27 mouse cellular contexts compared by ENCODE assay signal in genomic region chr7:39822550-39823178, GRCm38 (mm10).
DNase-seq lines count a peak whose midpoint lies in the region; ATAC-seq and TF ChIP-seq lines count a peak whose summit lies in the region.
"Had no signal": no experiment of that assay in that cellular context is flagged by ENCODE, and none has a peak within 500 bp of the region (broad histone marks: within the 10 kb centered on the region; RNA-seq: fewer than 3 reads in every experiment).

No protein-coding gene starts in this region.

- H3K27ac ChIP-seq in kidney, adult 2 months (ENCODE audit: insufficient read depth, low read depth, low read length) = no peak overlapping the region
- no peak overlapping the region for H3K27ac ChIP-seq in kidney, embryonic 14.5 days (ENCODE audit: low read depth, low read length)
- no peak overlapping the region for H3K27ac ChIP-seq in liver, adult 2 months (replicated peaks; ENCODE audit: insufficient read depth, low read depth, low read length)
- peak overlapping the region; percentile 20 for H3K27ac ChIP-seq in small intestine, adult 2 months (ENCODE audit: insufficient read depth, low read depth, low read length)
- H3K27ac ChIP-seq: forebrain, embryonic 10.5 days; forebrain, embryonic 13.5 days; gastrocnemius, adult 2 months; heart, embryonic 15.5 days; hindbrain, embryonic 10.5 days; hindbrain, embryonic 13.5 days had no signal

- WGBS in kidney, adult 2 months = 49% methylated on average over 4 of the region's 4 CpGs
- 88% methylated on average over 4 of the region's 4 CpGs for WGBS in kidney, embryonic 14.5 days
- WGBS in liver, adult 2 months = 47% methylated on average over 4 of the region's 4 CpGs
- 32% methylated on average over 4 of the region's 4 CpGs for WGBS in small intestine, adult 2 months

- peaks cover 3% of the 10 kb centered on the region; the same call in 1 of the 2 replicates for H3K4me1 ChIP-seq in kidney, adult 2 months (ENCODE audit: control insufficient read depth, insufficient read depth, low read length)
- no peaks in the 10 kb centered on the region for H3K4me1 ChIP-seq in kidney, embryonic 14.5 days (ENCODE audit: control insufficient read depth, insufficient read depth, low read length)
- H3K4me1 ChIP-seq in liver, adult 2 months (ENCODE audit: control insufficient read depth, insufficient read depth, low read length) = 0 out of 2 replicates have a peak, but pooled peaks cover 1% of the 10 kb centered on the region
- H3K4me1 ChIP-seq in small intestine, adult 2 months (ENCODE audit: control insufficient read depth, insufficient read depth, insufficient read length, low read length) = peaks cover 5% of the 10 kb centered on the region; the same call in 1 of the 2 replicates
- H3K4me1 ChIP-seq: forebrain, embryonic 10.5 days; forebrain, embryonic 13.5 days; heart, embryonic 12.5 days; heart, embryonic 15.5 days; hindbrain, embryonic 10.5 days; hindbrain, embryonic 13.5 days had no signal

- no peak for TF ChIP-seq CTCF in kidney, adult 2 months (conservative IDR thresholded peaks at IDR 0.05; ENCODE audit: insufficient read depth, insufficient read length, low read depth, low read length)
- no peak for TF ChIP-seq CTCF in liver, adult 2 months (IDR thresholded peaks at IDR 0.05; ENCODE audit: low read depth, low read length)
- TF ChIP-seq CTCF in small intestine, adult 2 months (IDR thresholded peaks at IDR 0.05; ENCODE audit: extremely low read depth, insufficient read length, insufficient replicate concordance, low read depth, low read length) = no peak

- H3K9ac ChIP-seq in kidney, embryonic 14.5 days (ENCODE audit: low read depth, low read length) = no peak overlapping the region
- no peak overlapping the region for H3K9ac ChIP-seq in liver, adult 2 months (ENCODE audit: low read depth, low read length)
- H3K9ac ChIP-seq: forebrain, embryonic 13.5 days; heart, embryonic 12.5 days; heart, embryonic 15.5 days; hindbrain, embryonic 13.5 days had no signal

- no peaks in the 10 kb centered on the region for H3K36me3 ChIP-seq in kidney, adult 2 months (ENCODE audit: control insufficient read depth, insufficient read depth, low read length)
- no peaks in the 10 kb centered on the region for H3K36me3 ChIP-seq in kidney, embryonic 14.5 days (ENCODE audit: control insufficient read depth, insufficient read depth, low read length)
- no peaks in the 10 kb centered on the region for H3K36me3 ChIP-seq in liver, adult 2 months (ENCODE audit: control insufficient read depth, insufficient read depth, low read length)
- no peaks in the 10 kb centered on the region for H3K36me3 ChIP-seq in small intestine, adult 2 months (ENCODE audit: control insufficient read depth, insufficient read depth, low read length)
- H3K36me3 ChIP-seq: forebrain, embryonic 10.5 days; G1E; heart, embryonic 12.5 days; heart, embryonic 15.5 days; hindbrain, embryonic 10.5 days; hindbrain, embryonic 13.5 days had no signal

- no peak for ATAC-seq in kidney, embryonic 14.5 days (ENCODE audit: low FRiP score, low TSS enrichment)
- ATAC-seq: forebrain, embryonic 13.5 days; forebrain, embryonic 16.5 days; hindbrain, embryonic 16.5 days; Patski had no signal

- H3K4me2 ChIP-seq in kidney, embryonic 14.5 days (replicated peaks; ENCODE audit: low read depth, low read length) = no peak overlapping the region
- H3K4me2 ChIP-seq: forebrain, embryonic 13.5 days; heart, embryonic 12.5 days; heart, embryonic 15.5 days; hindbrain, embryonic 13.5 days had no signal

- no peak overlapping the region for H3K4me3 ChIP-seq in kidney, adult 2 months (ENCODE audit: insufficient read depth, low read depth, low read length)
- no peak overlapping the region for H3K4me3 ChIP-seq in kidney, embryonic 14.5 days (ENCODE audit: low read length)
- H3K4me3 ChIP-seq in liver, adult 2 months (ENCODE audit: insufficient read depth, low read depth, low read length) = no peak overlapping the region
- no peak overlapping the region for H3K4me3 ChIP-seq in small intestine, adult 2 months (ENCODE audit: low read depth, low read length)
- H3K4me3 ChIP-seq: forebrain, embryonic 10.5 days; forebrain, embryonic 13.5 days; gastrocnemius, adult 2 months; heart, embryonic 12.5 days; heart, embryonic 15.5 days; hindbrain, embryonic 10.5 days; hindbrain, embryonic 13.5 days had no signal

- no peak for TF ChIP-seq POLR2A in kidney, adult 2 months (IDR thresholded peaks at IDR 0.05; ENCODE audit: low read depth, low read length)
- no peak for TF ChIP-seq POLR2A in liver, adult 2 months (IDR thresholded peaks at IDR 0.05; ENCODE audit: extremely low read depth, insufficient read depth, low read length)
- TF ChIP-seq POLR2A in small intestine, adult 2 months (IDR thresholded peaks at IDR 0.05; ENCODE audit: low read depth, low read length) = no peak

- no peaks in the 10 kb centered on the region for H3K27me3 ChIP-seq in kidney, adult 2 months (replicated peaks; ENCODE audit: control insufficient read depth, insufficient read depth, low read length)
- no peaks in the 10 kb centered on the region for H3K27me3 ChIP-seq in kidney, embryonic 14.5 days (ENCODE audit: control insufficient read depth, insufficient read depth, low read length)
- no peaks in the 10 kb centered on the region for H3K27me3 ChIP-seq in liver, adult 2 months (ENCODE audit: control insufficient read depth, insufficient read depth, low read length)
- no peaks in the 10 kb centered on the region for H3K27me3 ChIP-seq in small intestine, adult 2 months (ENCODE audit: control insufficient read depth, insufficient read depth, low read length)
- H3K27me3 ChIP-seq: CH12.LX; forebrain, embryonic 13.5 days; heart, embryonic 12.5 days; heart, embryonic 15.5 days; hindbrain, embryonic 13.5 days had no signal

- DNase-seq in kidney, adult 2 months = peak; percentile 16
- DNase-seq in liver, adult 2 months (ENCODE audit: extremely low read depth, low read depth, low spot score) = peak; percentile 30
- DNase-seq in liver = no peak
- DNase-seq in urinary bladder, adult 18-20 months (ENCODE audit: low spot score in 2 of 2) = no peak
- DNase-seq: adrenal gland, postnatal 10 days; adrenal gland, postnatal 36 days; cerebellum, adult 18-20 months; cerebellum, adult 9-10 months; cerebellum, postnatal 14 days; gastrocnemius, adult 2 months; gastrocnemius, postnatal 14 days; heart, adult 11 months; heart, postnatal 10 days; heart, postnatal 36 days had no signal

- H3K79me2 ChIP-seq in liver, adult 2 months (ENCODE audit: control insufficient read depth, insufficient read depth, low read length) = no peaks in the 10 kb centered on the region

- H3K9me3 ChIP-seq in kidney, embryonic 14.5 days (ENCODE audit: control insufficient read depth, low read length) = no peaks in the 10 kb centered on the region
- H3K9me3 ChIP-seq: forebrain, embryonic 10.5 days; forebrain, embryonic 13.5 days; heart, embryonic 12.5 days; heart, embryonic 15.5 days; hindbrain, embryonic 10.5 days; hindbrain, embryonic 13.5 days had no signal

Comparison
In these comparisons a context has a peak if more than half of its experiments do, and no peak if none do; other contexts are left out.
1. DNase-seq: peak in kidney, adult 2 months (single experiment) and liver, adult 2 months (single experiment); none in liver (single experiment) and urinary bladder, adult 18-20 months (0 of 2).